Mouse (Mus musculus) intestine, embryonic 15.5 days (tissue): Measurements from ENCODE around the gene Cyp2u1. TPM values are rescaled to one million over a fixed set of nuclear protein-coding genes. Genes with fewer than 3 reads are reported as not detected.
A peak's percentile ranks its signal among the peaks of the same experiment; 100 is the strongest.

Experiments used
- ATAC-seq: fragments of 200-750 bp; cut with Nextera tagmentation; 2 replicates; pipeline ENCODE4 v1.8.0; 2017; ENCODE audit warnings: moderate TSS enrichment, moderate library complexity
- H3K27ac ChIP-seq: fragments of 300-500 bp; sonication (generic); 2 replicates; pipeline ENCODE4 v1.5.1; 2015; ENCODE audit warnings: mild to moderate bottlenecking, inconsistent platforms
- H3K27me3 ChIP-seq: fragments of 300-500 bp; sonication (generic); replicated peaks from 2 replicates; pipeline ENCODE4 v1.6.1; 2015; ENCODE audit warnings: inconsistent platforms
- H3K36me3 ChIP-seq: fragments of 300-500 bp; sonication (generic); 2 replicates; pipeline ENCODE4 v1.6.1; 2015; ENCODE audit warnings: inconsistent platforms
- H3K4me1 ChIP-seq: fragments of 300-500 bp; sonication (generic); replicated peaks from 2 replicates; pipeline ENCODE4 v1.6.1; 2015; ENCODE audit warnings: inconsistent platforms
- H3K4me2 ChIP-seq: fragments of 300-500 bp; sonication (generic); replicated peaks from 2 replicates; pipeline ENCODE4 v1.6.1; 2015; ENCODE audit warnings: mild to moderate bottlenecking, inconsistent platforms
- H3K4me3 ChIP-seq: fragments of 300-500 bp; sonication (generic); replicated peaks from 2 replicates; pipeline ENCODE4 v1.5.1; 2015; ENCODE audit warnings: inconsistent platforms
- H3K9ac ChIP-seq: fragments of 300-500 bp; sonication (generic); 2 replicates; pipeline ENCODE4 v1.6.1; 2015; ENCODE audit warnings: inconsistent platforms
- H3K9me3 ChIP-seq: fragments of 300-500 bp; sonication (generic); 2 replicates; pipeline ENCODE4 v1.6.1; 2016; ENCODE audit warnings: inconsistent platforms
- WGBS: fragments of 180-500 bp; shearing (Covaris S2); methylation state at CpG from one replicate; pipeline ENCODE4 v1.1.7; 2015; 5-methylcytosine and 5-hydroxymethylcytosine counted together
- polyA plus RNA-seq: library from polyadenylated mRNA; unstranded; fragments of >200 nt; fragmentation: Nextera tagmentation; extraction: Ambion mirVana; gene quantifications from 2 replicates; pipeline ENCODE4 v1.2.1, GENCODE M21; 2015

Cyp2u1 gene
- polyA plus RNA-seq, 1 experiment from 2014 or later: 6.4 TPM

DNA sequence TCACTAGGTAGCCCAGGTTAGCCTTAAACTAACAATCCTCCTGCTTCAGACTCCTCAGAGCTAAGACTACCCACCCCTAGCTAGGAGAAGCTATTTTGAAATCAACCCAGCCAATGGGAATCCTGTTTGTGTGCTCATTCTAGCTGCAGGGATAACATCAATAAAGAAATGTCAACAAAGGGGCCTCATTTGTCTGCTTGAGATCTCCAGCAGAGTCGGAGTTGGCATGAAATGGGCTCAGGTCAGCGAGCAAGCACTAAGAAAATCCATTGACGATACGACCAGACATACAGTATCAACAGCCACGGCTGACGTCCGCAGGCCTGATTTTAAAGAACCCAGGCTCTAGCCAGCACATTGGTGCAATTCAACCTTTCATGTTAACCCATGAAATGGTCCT lies 24.2 kb upstream of the Cyp2u1 start:
- Histone ChIP-seq H3K36me3 (peaks cover 5% of the 10 kb centered on the region; the same call in 1 of the 2 replicates), H3K4me1 (no peaks in the 10 kb centered on the region), H3K27ac (no peak overlapping the region), H3K4me3 (no peak overlapping the region), H3K9me3 (no peaks in the 10 kb centered on the region), H3K27me3 (no peaks in the 10 kb centered on the region), H3K4me2 (no peak overlapping the region), H3K9ac (no peak overlapping the region)
- WGBS: 55% methylated on average over 7 of the region's 7 CpGs
- no peak for ATAC-seq

DNA sequence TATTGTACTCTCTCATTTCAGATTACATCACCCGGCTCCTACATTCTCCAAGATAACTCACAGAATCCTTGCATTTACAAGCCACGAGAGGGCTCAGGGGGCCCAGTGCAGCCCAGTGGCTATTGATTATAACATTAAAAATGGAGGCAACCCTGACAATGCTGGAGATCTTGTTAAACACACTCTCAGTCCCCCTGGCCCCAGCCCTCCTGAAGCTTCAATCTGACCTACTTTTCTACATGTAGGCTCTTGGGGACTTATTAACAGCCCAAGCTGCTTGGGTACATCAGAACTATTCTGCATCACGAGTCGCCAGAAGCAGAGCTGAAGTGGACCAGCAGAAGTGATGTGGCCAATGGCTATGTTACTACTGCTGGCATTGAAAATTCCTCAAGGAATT lies 23.6 kb upstream of the Cyp2u1 start:
- no peak overlapping the region for H3K27ac ChIP-seq
- WGBS: 84% methylated on average over 4 of the region's 4 CpGs
- no peak overlapping the region for H3K4me2 ChIP-seq
- H3K36me3 ChIP-seq: peaks cover 5% of the 10 kb centered on the region; the same call in 1 of the 2 replicates
- no peaks in the 10 kb centered on the region for H3K27me3 ChIP-seq
- no peaks in the 10 kb centered on the region for H3K4me1 ChIP-seq
- ATAC-seq: no peak
- no peaks in the 10 kb centered on the region for H3K9me3 ChIP-seq
- H3K9ac ChIP-seq: no peak overlapping the region
- H3K4me3 ChIP-seq: no peak overlapping the region

DNA sequence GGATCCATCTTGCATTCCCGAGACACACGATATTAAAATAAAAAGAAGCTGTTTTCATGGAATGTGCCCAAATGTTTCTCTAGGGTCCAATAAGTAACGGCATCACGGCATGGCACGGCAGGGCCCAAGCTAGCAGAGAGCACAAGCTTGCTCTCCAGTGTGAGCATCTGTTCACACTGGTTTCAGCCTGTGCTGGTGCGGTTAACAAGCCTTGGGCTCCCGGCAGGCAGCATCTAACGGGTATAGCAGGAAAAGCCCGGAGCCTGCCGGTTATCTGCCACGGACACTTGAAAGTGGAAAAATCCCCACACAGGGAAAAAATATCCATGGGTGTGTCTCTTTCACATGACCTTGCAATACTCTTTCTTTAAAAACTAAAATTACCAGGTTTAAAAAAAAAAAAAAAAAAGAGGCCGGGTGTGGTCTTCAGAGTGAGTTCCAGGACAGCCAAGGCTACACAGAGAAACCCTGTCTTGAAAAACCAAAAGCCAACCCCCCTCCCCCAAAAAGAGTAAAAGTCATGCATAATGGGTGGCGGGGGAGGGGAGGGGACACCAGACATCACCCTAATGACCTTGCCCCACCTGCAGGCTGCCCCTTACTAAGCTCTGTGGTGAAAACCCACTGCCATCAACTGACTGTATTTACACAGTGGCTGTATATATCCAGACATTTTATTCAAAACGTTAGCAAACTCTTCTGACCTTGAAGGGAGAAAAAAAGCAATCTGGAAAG lies 19.2 kb upstream of the Cyp2u1 start:
- no peak overlapping the region for H3K4me3 ChIP-seq
- H3K4me2 ChIP-seq: no peak overlapping the region
- H3K36me3 ChIP-seq: no peaks in the 10 kb centered on the region
- no peaks in the 10 kb centered on the region for H3K4me1 ChIP-seq
- H3K9me3 ChIP-seq: no peaks in the 10 kb centered on the region
- WGBS: 76% methylated on average over 14 of the region's 14 CpGs
- H3K9ac ChIP-seq: no peak overlapping the region
- no peaks in the 10 kb centered on the region for H3K27me3 ChIP-seq
- H3K27ac ChIP-seq: no peak overlapping the region
- no peak for ATAC-seq

DNA sequence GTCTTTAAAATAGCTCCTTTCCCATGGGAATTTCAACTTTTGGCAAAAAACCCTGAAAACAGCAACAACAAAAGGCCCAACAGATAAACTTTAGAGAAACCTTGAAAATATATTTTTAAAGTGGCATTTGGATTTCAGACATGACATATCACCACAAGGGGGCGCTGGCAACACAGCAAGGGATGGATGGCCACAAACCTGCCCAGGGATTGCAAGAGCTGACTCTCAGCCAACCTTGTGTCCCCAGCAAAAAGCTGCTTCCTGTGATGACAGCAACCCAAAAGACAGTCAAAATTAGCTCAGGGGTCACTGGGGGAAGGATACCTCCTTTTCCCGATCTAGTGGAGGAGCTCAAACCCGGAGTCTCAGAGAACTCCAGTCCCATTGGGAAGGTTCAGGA lies 17.2 kb upstream of the Cyp2u1 start:
- WGBS: 6% methylated on average over 3 of the region's 3 CpGs
- H3K4me3 ChIP-seq: no peak overlapping the region
- ATAC-seq: peak; percentile 45; the same call in 1 of the 2 replicates
- no peak overlapping the region for H3K27ac ChIP-seq
- H3K4me1 ChIP-seq: peaks cover 7% of the 10 kb centered on the region; the same call in 1 of the 2 replicates
- no peak overlapping the region for H3K4me2 ChIP-seq
- H3K36me3 ChIP-seq: no peaks in the 10 kb centered on the region
- H3K27me3 ChIP-seq: no peaks in the 10 kb centered on the region
- no peak overlapping the region for H3K9ac ChIP-seq
- no peaks in the 10 kb centered on the region for H3K9me3 ChIP-seq

DNA sequence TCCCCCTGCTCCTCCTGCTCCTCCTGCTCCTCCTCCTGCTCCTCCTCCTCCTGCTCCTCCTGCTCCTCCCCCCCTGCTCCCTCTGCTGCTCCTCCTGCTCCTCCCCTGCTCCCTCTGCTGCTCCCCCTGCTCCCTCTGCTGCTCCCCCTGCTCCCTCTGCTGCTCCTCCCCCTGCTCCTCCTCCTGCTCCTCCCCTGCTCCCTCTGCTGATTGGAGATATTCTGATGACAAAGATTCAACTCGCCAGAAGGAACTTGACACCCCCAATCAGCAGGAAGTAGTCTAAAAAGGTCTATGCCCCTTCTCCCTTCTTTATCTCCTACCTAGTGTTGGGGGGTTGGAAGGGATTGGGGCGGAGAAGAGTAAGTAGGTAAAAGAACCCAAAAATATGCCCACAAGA lies 15.2 kb upstream of the Cyp2u1 start:
- H3K4me2 ChIP-seq: no peak overlapping the region
- WGBS: 56% methylated on average over 2 of the region's 2 CpGs
- H3K27ac ChIP-seq: no peak overlapping the region
- H3K4me1 ChIP-seq: peaks cover 7% of the 10 kb centered on the region; the same call in 1 of the 2 replicates
- no peaks in the 10 kb centered on the region for H3K36me3 ChIP-seq
- H3K27me3 ChIP-seq: no peaks in the 10 kb centered on the region
- H3K9me3 ChIP-seq: no peaks in the 10 kb centered on the region
- ATAC-seq: no peak
- no peak overlapping the region for H3K9ac ChIP-seq
- no peak overlapping the region for H3K4me3 ChIP-seq

DNA sequence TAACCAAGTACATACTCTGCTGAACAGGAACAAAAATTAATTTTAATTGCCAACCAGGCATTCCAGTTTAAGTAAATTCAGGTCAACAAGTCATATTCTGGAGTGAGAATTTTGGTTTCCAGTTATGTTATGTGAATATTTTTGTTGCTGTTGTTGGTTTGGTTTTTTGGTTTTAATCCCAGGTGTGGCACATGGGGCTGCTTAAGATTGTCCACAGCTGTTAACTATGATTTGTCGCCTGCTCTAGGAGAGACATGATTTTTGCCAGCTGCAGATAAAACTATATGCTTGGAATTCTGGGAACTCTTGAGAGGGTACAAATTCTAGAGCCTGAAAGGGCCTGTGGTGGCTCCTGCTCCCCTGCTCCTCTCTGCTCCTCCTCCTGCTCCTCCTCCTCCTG lies 14.1 kb upstream of the Cyp2u1 start:
- H3K27ac ChIP-seq: no peak overlapping the region
- H3K4me2 ChIP-seq: no peak overlapping the region
- 87% methylated on average over 1 of the region's 1 CpGs for WGBS
- H3K27me3 ChIP-seq: no peaks in the 10 kb centered on the region
- H3K4me1 ChIP-seq: peaks cover 7% of the 10 kb centered on the region; the same call in 1 of the 2 replicates
- ATAC-seq: no peak
- H3K9ac ChIP-seq: no peak overlapping the region
- H3K9me3 ChIP-seq: no peaks in the 10 kb centered on the region
- no peak overlapping the region for H3K4me3 ChIP-seq
- H3K36me3 ChIP-seq: no peaks in the 10 kb centered on the region

DNA sequence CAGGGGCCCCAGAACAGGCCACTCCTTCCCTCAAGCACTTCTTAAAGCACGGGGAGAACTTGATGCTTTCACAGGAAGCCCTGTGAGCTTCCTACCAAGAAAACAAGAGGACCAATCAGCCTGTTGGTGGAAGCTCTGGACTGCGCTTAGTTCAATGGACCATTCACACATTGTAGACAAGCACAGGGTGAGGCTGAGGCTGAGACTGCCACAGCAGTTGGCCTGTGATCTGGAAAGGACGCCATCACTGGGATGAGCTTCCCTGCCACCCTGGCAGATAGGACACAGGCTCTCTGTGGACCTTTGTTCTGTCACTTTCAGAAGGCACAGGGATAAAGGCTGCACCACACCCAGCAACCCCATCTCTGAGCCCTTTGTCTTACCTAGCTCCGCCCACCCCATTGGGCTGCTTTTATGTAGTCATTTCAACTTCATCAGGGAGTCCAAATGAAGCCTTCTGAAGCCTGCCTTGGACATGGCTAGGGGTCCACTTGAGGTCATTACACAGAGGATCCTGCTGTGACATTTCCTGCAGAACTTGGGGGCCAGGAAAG lies 13.0 kb upstream of the Cyp2u1 start:
- 49% methylated on average over 4 of the region's 4 CpGs for WGBS

DNA sequence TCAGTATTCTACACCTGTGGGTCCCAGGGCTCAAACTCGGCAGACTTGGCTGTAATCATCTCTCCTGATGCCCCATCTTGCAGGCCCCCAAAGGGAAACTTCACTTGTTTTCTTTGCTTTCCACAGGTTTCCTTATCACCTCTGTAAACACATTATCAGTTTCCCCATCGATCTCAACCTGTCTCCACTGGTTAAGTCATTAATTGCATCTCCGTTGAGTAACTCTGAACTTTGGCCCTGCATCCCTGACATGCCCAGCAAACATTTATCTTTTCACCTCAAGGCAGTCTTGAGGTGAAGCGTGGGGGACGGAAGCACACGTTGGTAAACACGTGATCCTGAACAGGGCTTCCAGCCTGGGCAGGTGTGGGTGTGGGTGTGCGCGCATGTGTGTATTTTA lies 9.3 kb upstream of the Cyp2u1 start:
- no peaks in the 10 kb centered on the region for H3K27me3 ChIP-seq
- WGBS: 53% methylated on average over 9 of the region's 9 CpGs
- no peak overlapping the region for H3K4me2 ChIP-seq
- H3K36me3 ChIP-seq: no peaks in the 10 kb centered on the region
- no peaks in the 10 kb centered on the region for H3K9me3 ChIP-seq
- H3K27ac ChIP-seq: no peak overlapping the region
- ATAC-seq: peak; percentile 81
- H3K4me1 ChIP-seq: peaks cover 7% of the 10 kb centered on the region; the same call in 1 of the 2 replicates
- no peak overlapping the region for H3K9ac ChIP-seq
- H3K4me3 ChIP-seq: no peak overlapping the region

More for the DNA sequence above, 13.0 kb upstream of the Cyp2u1 start:
- Histone ChIP-seq H3K4me3 (no peak overlapping the region), H3K27me3 (no peaks in the 10 kb centered on the region), H3K4me1 (peaks cover 7% of the 10 kb centered on the region; the same call in 1 of the 2 replicates), H3K4me2 (no peak overlapping the region), H3K27ac (no peak overlapping the region), H3K36me3 (no peaks in the 10 kb centered on the region), H3K9me3 (no peaks in the 10 kb centered on the region), H3K9ac (no peak overlapping the region)
- ATAC-seq: peak; percentile 29; the same call in 1 of the 2 replicates

DNA sequence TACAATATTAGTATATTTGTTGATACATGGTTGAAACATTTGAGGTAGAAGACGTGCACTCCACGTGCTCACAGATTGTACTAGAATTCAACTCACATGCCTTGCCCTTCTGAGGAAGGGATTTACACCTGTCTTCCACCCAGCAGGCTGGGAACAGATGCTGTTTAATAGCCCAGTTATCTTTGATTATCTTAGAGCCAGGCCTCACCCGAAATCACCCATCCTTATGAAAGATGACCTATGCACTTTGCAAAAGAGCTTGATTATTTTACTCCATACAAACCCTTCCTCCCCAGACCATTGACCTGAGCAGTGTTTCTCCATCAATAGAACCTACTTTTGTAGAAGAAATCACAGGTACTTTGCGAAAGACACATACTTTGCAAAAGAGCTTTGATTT lies 7.5 kb upstream of the Cyp2u1 start:
- no peak overlapping the region for H3K27ac ChIP-seq
- no peaks in the 10 kb centered on the region for H3K36me3 ChIP-seq
- ATAC-seq: peak; percentile 67
- 64% methylated on average over 4 of the region's 4 CpGs for WGBS
- no peak overlapping the region for H3K9ac ChIP-seq
- no peak overlapping the region for H3K4me3 ChIP-seq
- no peaks in the 10 kb centered on the region for H3K27me3 ChIP-seq
- 0 out of 2 replicates have a peak, but pooled peaks cover under 1% of the 10 kb centered on the region for H3K4me1 ChIP-seq
- no peak overlapping the region for H3K4me2 ChIP-seq
- no peaks in the 10 kb centered on the region for H3K9me3 ChIP-seq

DNA sequence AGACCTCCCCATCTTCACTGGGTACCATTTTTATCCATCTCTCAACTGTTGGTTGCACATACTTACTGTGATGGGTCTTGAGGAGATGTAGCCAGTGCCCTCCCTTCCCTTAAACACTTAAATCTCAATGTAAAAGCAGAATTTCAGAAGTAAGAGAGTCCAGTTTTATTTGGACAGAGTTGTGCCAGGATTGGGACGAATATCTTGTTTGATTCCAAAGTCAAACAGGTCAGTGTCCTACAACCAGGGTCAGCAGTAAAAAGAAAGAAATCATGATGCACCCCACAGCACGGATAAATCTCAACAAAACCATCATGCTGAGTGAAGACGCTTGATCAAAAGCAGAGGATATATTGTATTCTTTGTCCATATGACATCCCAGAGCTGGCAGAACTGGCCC lies 4.8 kb upstream of the Cyp2u1 start:
- no peak overlapping the region for H3K27ac ChIP-seq
- 88% methylated on average over 3 of the region's 3 CpGs for whole genome bisulfite sequencing

DNA sequence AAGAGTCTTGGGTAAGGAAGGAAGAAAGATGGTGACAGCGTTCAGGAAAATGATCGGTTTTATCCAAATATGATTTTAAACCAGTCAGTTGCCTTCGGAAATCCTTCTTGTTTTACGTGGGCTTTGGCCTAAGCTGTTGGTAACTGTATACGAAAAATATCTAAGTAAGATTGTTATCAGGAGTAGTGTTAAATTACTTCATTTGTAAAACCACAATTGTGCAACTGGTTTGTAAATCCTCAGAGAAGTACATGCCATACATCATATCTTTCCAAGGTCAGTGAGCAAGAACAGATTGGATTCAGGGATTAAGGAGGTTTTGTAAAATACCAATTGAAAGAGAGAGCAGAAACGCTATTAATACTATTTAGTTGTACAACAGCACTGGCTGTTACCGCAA lies 3.2 kb upstream of the Cyp2u1 start:
- WGBS: 91% methylated on average over 7 of the region's 7 CpGs
- no peak overlapping the region for H3K4me3 ChIP-seq
- H3K4me1 ChIP-seq: no peaks in the 10 kb centered on the region
- H3K4me2 ChIP-seq: no peak overlapping the region
- no peak overlapping the region for H3K27ac ChIP-seq
- no peaks in the 10 kb centered on the region for H3K36me3 ChIP-seq
- H3K27me3 ChIP-seq: no peaks in the 10 kb centered on the region
- no peaks in the 10 kb centered on the region for H3K9me3 ChIP-seq
- no peak overlapping the region for H3K9ac ChIP-seq
- no peak for ATAC-seq

More for the DNA sequence above, 4.8 kb upstream of the Cyp2u1 start:
- no peak overlapping the region for H3K4me2 ChIP-seq
- no peak overlapping the region for H3K4me3 ChIP-seq
- no peak for ATAC-seq
- no peak overlapping the region for H3K9ac ChIP-seq
- H3K4me1 ChIP-seq: no peaks in the 10 kb centered on the region
- no peaks in the 10 kb centered on the region for H3K9me3 ChIP-seq
- no peaks in the 10 kb centered on the region for H3K27me3 ChIP-seq
- H3K36me3 ChIP-seq: no peaks in the 10 kb centered on the region

DNA sequence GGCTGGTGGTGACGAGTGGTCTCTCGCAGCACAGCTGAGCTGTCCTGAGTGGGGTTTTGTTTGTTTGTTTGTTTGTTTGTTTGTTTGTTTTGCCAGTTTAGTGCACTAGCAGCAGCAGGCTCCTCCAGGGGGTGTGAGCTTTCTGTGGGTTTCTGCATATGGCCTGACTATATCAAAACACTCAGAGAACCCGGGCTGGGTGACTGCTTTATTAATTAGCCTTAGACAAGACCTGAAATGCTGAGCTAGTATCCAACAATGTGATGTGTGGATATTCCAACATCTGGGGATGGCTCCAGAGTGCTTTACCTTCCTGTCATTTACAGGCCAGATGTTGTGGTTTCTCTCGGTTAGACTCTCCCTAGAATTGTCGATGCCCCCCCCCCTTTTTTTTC lies 290 bp upstream of the Cyp2u1 start:
- Histone ChIP-seq H3K9ac (peak overlapping the region; percentile 57; the same call in 1 of the 2 replicates), H3K36me3 (no peaks in the 10 kb centered on the region)
- 21% methylated on average over 5 of the region's 5 CpGs for WGBS

DNA sequence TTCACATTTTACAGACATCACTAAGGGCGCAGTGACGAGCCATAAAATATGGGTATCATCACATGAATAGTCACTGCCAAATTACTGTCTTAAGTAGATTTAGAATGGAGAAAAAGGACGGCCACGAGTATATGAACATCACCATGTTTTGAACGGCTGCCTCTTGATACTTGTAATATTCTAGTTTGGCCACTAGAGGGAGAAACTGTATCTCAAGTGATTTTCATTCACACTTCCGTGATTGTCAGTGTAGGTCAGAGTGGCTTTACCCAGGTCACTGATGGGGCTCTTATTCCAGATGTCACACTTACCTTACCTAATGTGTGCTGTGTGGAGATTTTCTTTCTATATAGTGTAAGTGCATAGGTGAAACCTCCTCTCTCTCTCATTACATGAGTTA lies 3.1 kb downstream of the Cyp2u1 start:
- H3K4me3 ChIP-seq: no peak overlapping the region
- 5% methylated on average over 6 of the region's 6 CpGs for WGBS
- H3K27ac ChIP-seq: no peak overlapping the region
- H3K4me1 ChIP-seq: 0 out of 2 replicates have a peak, but pooled peaks cover 8% of the 10 kb centered on the region
- H3K27me3 ChIP-seq: no peaks in the 10 kb centered on the region
- H3K4me2 ChIP-seq: no peak overlapping the region
- H3K36me3 ChIP-seq: no peaks in the 10 kb centered on the region
- H3K9ac ChIP-seq: no peak overlapping the region
- no peak for ATAC-seq
- H3K9me3 ChIP-seq: no peaks in the 10 kb centered on the region

More for the DNA sequence above, 290 bp upstream of the Cyp2u1 start:
- Histone ChIP-seq H3K4me3 (peak overlapping the region; percentile 72), H3K9me3 (no peaks in the 10 kb centered on the region), H3K27ac (no peak overlapping the region), H3K27me3 (no peaks in the 10 kb centered on the region), H3K4me2 (peak overlapping the region; percentile 93), H3K4me1 (no peaks in the 10 kb centered on the region)
- peak; percentile 26; the same call in 1 of the 2 replicates for ATAC-seq
